Mouse (Mus musculus) lung, postnatal 0 days (tissue): ENCODE measurements around the gene Fam102a.

Source experiments
- CTCF ChIP-seq: IDR thresholded peaks from 2 replicates; pipeline ENCODE4 v1.5.1; 2016; ENCODE audit warnings: antibody characterized with exemption, mild to moderate bottlenecking
- EP300 ChIP-seq: IDR thresholded peaks from 2 replicates; pipeline ENCODE4 v1.6.1; 2016; ENCODE audit warnings: antibody characterized with exemption, mild to moderate bottlenecking, control low read depth

GRCm38 (mm10) chr2:32604631-32605030 lies 69.5 kb downstream of the Fam102a start:
- TF ChIP-seq CTCF (no peak), EP300 (no peak)
